Mouse (Mus musculus): ENCODE data around the gene Hist2h2aa1.

DNA sequence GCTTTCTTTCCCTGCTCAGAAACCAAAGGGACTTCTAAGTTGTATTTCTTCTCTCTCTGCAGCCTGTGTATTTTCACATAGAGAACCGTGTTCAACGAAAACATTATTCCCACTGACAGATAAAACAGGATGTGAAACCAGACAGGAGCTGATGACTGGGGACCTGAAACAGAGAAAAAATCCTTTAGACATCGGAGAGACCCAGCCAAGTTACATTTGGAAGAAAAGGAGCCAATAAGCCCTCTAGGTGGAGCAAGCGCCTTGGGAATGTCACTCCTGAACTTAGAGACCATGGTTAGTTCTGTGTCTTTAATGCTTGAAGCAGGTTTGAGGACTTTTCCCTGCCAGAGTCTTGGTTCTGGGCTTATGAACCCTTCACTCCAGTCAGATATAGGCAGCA, 39.2 kb downstream of the Hist2h2aa1 start:
- TF ChIP-seq GATA1 (IDR thresholded peaks at IDR 0.05; ENCODE audit: borderline replicate concordance, low read length) (no peak), FLI1 (IDR thresholded peaks at IDR 0.05; ENCODE audit: low read length) (no peak)

Measured in megakaryocyte, embryonic 14.5 days (primary cell).